Mouse (Mus musculus) urinary bladder, postnatal 4 days (tissue): ENCODE measurements at regions not wholly inside any gene's neighbourhood (a gene's known extent, or its start where the extent isn't known, plus 50 kb on each side); places are given as distances from the start of the nearest gene placed in this dataset.

Experiments
- DNase-seq, 2 experiments: peaks; one replicate each; pipeline ENCODE4 v3.0.0; 2021 to 2022; ENCODE audit warnings: low spot score in 2 of 2

- no peak for DNase-seq
Observed at GRCm38 (mm10) chr15:38569011-38569640, 1143.8 kb downstream of the 4930447A16Rik start.

- no peak for DNase-seq
Observed at GRCm38 (mm10) chr15:38570144-38570543, 1144.8 kb downstream of the 4930447A16Rik start.

- DNase-seq, result no peak
Observed at GRCm38 (mm10) chr15:38570735-38571134, 1145.4 kb downstream of the 4930447A16Rik start.

GRCm38 (mm10) chr15:38572652-38573051 lies 1147.3 kb downstream of the 4930447A16Rik start:
- no peak for DNase-seq

- DNase-seq, result no peak
Observed at GRCm38 (mm10) chr15:38574447-38574846, 1149.1 kb downstream of the 4930447A16Rik start.

- no peak for DNase-seq
Observed at GRCm38 (mm10) chr15:38575254-38575653, 1149.9 kb downstream of the 4930447A16Rik start.

- no peak for DNase-seq
Observed at GRCm38 (mm10) chr15:38577691-38578090, 1152.3 kb downstream of the 4930447A16Rik start.

GRCm38 (mm10) chr15:38579481-38579880 lies 1154.1 kb downstream of the 4930447A16Rik start:
- no peak for DNase-seq

- no peak for DNase-seq
Observed at GRCm38 (mm10) chr15:38583500-38583899, 1158.1 kb downstream of the 4930447A16Rik start.

- no peak for DNase-seq
Observed at GRCm38 (mm10) chr15:38584425-38584824, 1159.1 kb downstream of the 4930447A16Rik start.

- DNase-seq, result no peak
Observed at GRCm38 (mm10) chr15:38585610-38586009, 1160.3 kb downstream of the 4930447A16Rik start.

- no peak for DNase-seq
Observed at GRCm38 (mm10) chr15:38586594-38586993, 1161.2 kb downstream of the 4930447A16Rik start.

- DNase-seq, result no peak
Observed at GRCm38 (mm10) chr15:38588268-38588667, 1162.9 kb downstream of the 4930447A16Rik start.

GRCm38 (mm10) chr15:38589010-38589409 lies 1163.7 kb downstream of the 4930447A16Rik start:
- DNase-seq, result no peak

GRCm38 (mm10) chr15:38589675-38590074 lies 1164.3 kb downstream of the 4930447A16Rik start:
- DNase-seq, result no peak

- DNase-seq, result peak in 1 of 2 experiments; percentile 38
Observed at GRCm38 (mm10) chr15:38594095-38594494, 1168.7 kb downstream of the 4930447A16Rik start.

GRCm38 (mm10) chr15:38594747-38595146 lies 1169.4 kb downstream of the 4930447A16Rik start:
- DNase-seq, result no peak

- no peak for DNase-seq
Observed at GRCm38 (mm10) chr15:38595820-38596219, 1170.5 kb downstream of the 4930447A16Rik start.

- no peak for DNase-seq
Observed at GRCm38 (mm10) chr15:38597458-38597857, 1172.1 kb downstream of the 4930447A16Rik start.

GRCm38 (mm10) chr15:38601436-38601835 lies 1176.1 kb downstream of the 4930447A16Rik start:
- DNase-seq, result no peak

GRCm38 (mm10) chr15:38602187-38602870 lies 1177.0 kb downstream of the 4930447A16Rik start:
- no peak for DNase-seq

- no peak for DNase-seq
Observed at GRCm38 (mm10) chr15:38603918-38604317, 1178.6 kb downstream of the 4930447A16Rik start.

- no peak for DNase-seq
Observed at GRCm38 (mm10) chr15:38607368-38607767, 1182.0 kb downstream of the 4930447A16Rik start.
